Mouse (Mus musculus) stomach, postnatal 0 days (tissue): ENCODE data around the gene Nebl. TPM values are rescaled to one million over a fixed set of nuclear protein-coding genes. Genes with fewer than 3 reads are reported as not detected.

Source experiments
- ATAC-seq: fragments of 200-750 bp; cut with Nextera tagmentation; 2 replicates; pipeline ENCODE4 v1.8.0; 2017; ENCODE audit not compliant: low FRiP score, low TSS enrichment
- DNase-seq: peaks from one replicate; pipeline ENCODE4 v3.0.0-alpha.2; 2016; ENCODE audit warnings: low spot score
- H3K27ac ChIP-seq: fragments of 300-500 bp; sonication (generic); replicated peaks from 2 replicates; pipeline ENCODE4 v1.5.1; 2014; ENCODE audit warnings: mild to moderate bottlenecking, control low read depth
- H3K27me3 ChIP-seq: fragments of 300-500 bp; sonication (generic); 2 replicates; pipeline ENCODE4 v1.6.1; 2014; ENCODE audit warnings: low read length; ENCODE audit not compliant: control insufficient read depth, insufficient read depth
- H3K36me3 ChIP-seq: fragments of 300-500 bp; sonication (generic); 2 replicates; pipeline ENCODE4 v1.6.1; 2014; ENCODE audit warnings: low read length, mixed read lengths; ENCODE audit not compliant: control insufficient read depth, insufficient read depth
- H3K4me1 ChIP-seq: fragments of 300-500 bp; sonication (generic); replicated peaks from 2 replicates; pipeline ENCODE4 v1.6.1; 2014; ENCODE audit warnings: antibody characterized with exemption; ENCODE audit not compliant: control insufficient read depth, insufficient read depth
- H3K4me2 ChIP-seq: fragments of 300-500 bp; sonication (generic); replicated peaks from 2 replicates; pipeline ENCODE4 v1.6.1; 2014; ENCODE audit warnings: low read depth, mild to moderate bottlenecking, control low read depth, moderate library complexity
- H3K4me3 ChIP-seq: fragments of 300-500 bp; sonication (generic); 2 replicates; pipeline ENCODE4 v1.5.1; 2014; ENCODE audit warnings: low read depth, low read length, control low read depth
- H3K9ac ChIP-seq: fragments of 300-500 bp; sonication (generic); 2 replicates; pipeline ENCODE4 v1.6.1; 2014; ENCODE audit warnings: mild to moderate bottlenecking, low read length, control low read depth, mixed read lengths
- H3K9me3 ChIP-seq: fragments of 300-500 bp; sonication (generic); 2 replicates; pipeline ENCODE4 v1.6.1; 2016; ENCODE audit warnings: low read length; ENCODE audit not compliant: control insufficient read depth
- CTCF ChIP-seq: IDR thresholded peaks from 2 replicates; pipeline ENCODE4 v1.5.1; 2016; ENCODE audit warnings: antibody characterized with exemption, low read depth, mild to moderate bottlenecking, moderate library complexity
- EP300 ChIP-seq: optimal IDR thresholded peaks from 2 replicates; pipeline ENCODE3; 2016; ENCODE audit warnings: antibody characterized with exemption
- WGBS: fragments of 180-500 bp; shearing (Covaris S2); extraction: QIAGEN DNeasy Blood & Tissue Kit; methylation state at CpG from one replicate; pipeline ENCODE4 v1.1.7; 2014; 5-methylcytosine and 5-hydroxymethylcytosine counted together
- polyA plus RNA-seq: library from polyadenylated mRNA; unstranded; fragments of >200 nt; fragmentation: Nextera tagmentation; extraction: Ambion mirVana; gene quantifications from 2 replicates; pipeline ENCODE4 v1.2.1, GENCODE M21; 2015

The Nebl gene
- polyA plus RNA-seq, 1 experiment from 2014 or later = 7.9 TPM

- Histone ChIP-seq H3K4me1 (no peaks in the 10 kb centered on the region), H3K4me2 (peak overlapping the region; percentile 54), H3K9me3 (no peaks in the 10 kb centered on the region), H3K27ac (no peak overlapping the region), H3K4me3 (peak overlapping the region; percentile 33), H3K36me3 (no peaks in the 10 kb centered on the region), H3K9ac (no peak overlapping the region), H3K27me3 (no peaks in the 10 kb centered on the region)
- ATAC-seq (peak; percentile 63; the same call in 1 of the 2 replicates), DNase-seq (no peak)
- 2% methylated on average over 16 of the region's 16 CpGs for WGBS
- TF ChIP-seq EP300 (no peak), CTCF (no peak)
These were observed 10.3 kb upstream of the Nebl start for GRCm38 (mm10) chr2:17741555-17741954.

- no peak overlapping the region for H3K4me2 ChIP-seq
- no peak for TF ChIP-seq CTCF
- no peak for TF ChIP-seq EP300
- H3K9ac ChIP-seq = no peak overlapping the region
- no peak overlapping the region for H3K27ac ChIP-seq
- H3K4me3 ChIP-seq = no peak overlapping the region
- DNase-seq (no peak), ATAC-seq (no peak)
- 75% methylated on average over 2 of the region's 2 CpGs for WGBS
- H3K9me3 ChIP-seq = no peaks in the 10 kb centered on the region
- H3K4me1 ChIP-seq = no peaks in the 10 kb centered on the region
- H3K27me3 ChIP-seq = no peaks in the 10 kb centered on the region
- H3K36me3 ChIP-seq = no peaks in the 10 kb centered on the region
These were observed 9.2 kb upstream of the Nebl start for GRCm38 (mm10) chr2:17740454-17740853.

- Histone ChIP-seq H3K9me3 (no peaks in the 10 kb centered on the region), H3K9ac (no peak overlapping the region), H3K27me3 (no peaks in the 10 kb centered on the region), H3K36me3 (no peaks in the 10 kb centered on the region), H3K4me3 (no peak overlapping the region), H3K4me1 (peaks cover 2% of the 10 kb centered on the region; the same call in 1 of the 2 replicates), H3K27ac (no peak overlapping the region), H3K4me2 (0 out of 2 replicates have a peak overlapping the region, but pooled peaks have one; percentile 11)
- TF ChIP-seq CTCF (no peak), EP300 (no peak)
- 63% methylated on average over 7 of the region's 7 CpGs for WGBS
- DNase-seq (no peak), ATAC-seq (no peak)
These were observed 946 bp upstream of the Nebl start for GRCm38 (mm10) chr2:17732210-17732609.

- DNase-seq (no peak), ATAC-seq (no peak)
- H3K9me3 ChIP-seq = no peaks in the 10 kb centered on the region
- H3K4me1 ChIP-seq = peaks cover 2% of the 10 kb centered on the region; the same call in 1 of the 2 replicates
- no peaks in the 10 kb centered on the region for H3K27me3 ChIP-seq
- H3K9ac ChIP-seq = no peak overlapping the region
- peak overlapping the region; percentile 11; the same call in 1 of the 2 replicates for H3K4me2 ChIP-seq
- no peak overlapping the region for H3K27ac ChIP-seq
- no peaks in the 10 kb centered on the region for H3K36me3 ChIP-seq
- 36% methylated on average over 6 of the region's 6 CpGs for WGBS
- TF ChIP-seq EP300 = no peak
- TF ChIP-seq CTCF = no peak
- no peak overlapping the region for H3K4me3 ChIP-seq
These were observed 552 bp upstream of the Nebl start for GRCm38 (mm10) chr2:17731831-17732200.

- WGBS = under 1% methylated on average over 20 of the region's 20 CpGs
- Histone ChIP-seq H3K4me1 (peaks cover 2% of the 10 kb centered on the region; the same call in 1 of the 2 replicates), H3K27me3 (no peaks in the 10 kb centered on the region), H3K4me2 (peak overlapping the region; percentile 99), H3K9ac (peak overlapping the region; percentile 64), H3K4me3 (peak overlapping the region; percentile 58), H3K27ac (no peak overlapping the region; the same call in 1 of the 2 replicates), H3K36me3 (no peaks in the 10 kb centered on the region), H3K9me3 (no peaks in the 10 kb centered on the region)
- TF ChIP-seq CTCF = no peak
- no peak for TF ChIP-seq EP300
- DNase-seq (no peak), ATAC-seq (no peak)
These were observed 662 bp downstream of the Nebl start for GRCm38 (mm10) chr2:17730648-17730956.

- H3K27me3 ChIP-seq = no peaks in the 10 kb centered on the region
- TF ChIP-seq EP300 (no peak), CTCF (no peak)
- peak; percentile 83 for ATAC-seq
- H3K4me3 ChIP-seq = peak overlapping the region; percentile 58
- peak overlapping the region; percentile 99 for H3K4me2 ChIP-seq
- 10% methylated on average over 25 of the region's 25 CpGs for WGBS
- H3K36me3 ChIP-seq = no peaks in the 10 kb centered on the region
- H3K9ac ChIP-seq = no peak overlapping the region
- no peak overlapping the region for H3K27ac ChIP-seq
- H3K4me1 ChIP-seq = peaks cover 2% of the 10 kb centered on the region; the same call in 1 of the 2 replicates
- peak; percentile 53 for DNase-seq
- no peaks in the 10 kb centered on the region for H3K9me3 ChIP-seq
These were observed 1.3 kb downstream of the Nebl start for GRCm38 (mm10) chr2:17729770-17730647.
